Mouse (Mus musculus) CD8-positive naive resting alpha-beta T cell, adult 2 months (primary cell): ENCODE results near the gene Gba.
"Not testable (repeated sequence)": the region's sequence is repeated elsewhere in the genome, so short reads cannot be mapped to it uniquely, and the experiment has no call there.

Experiments used
- DNase-seq, 2 experiments: peaks; one replicate each; pipeline ENCODE4 v3.0.0; 2022; ENCODE audit warnings: low read depth in 2 of 2, low spot score in 2 of 2

Gene Gba

GRCm38 (mm10) chr3:89214681-89215411 is 12.1 kb downstream of the Gba start, which contains the start of gene Thbs3:
Gene Thbs3 (plus strand): TSS chr3:89215180.
- DNase-seq, result peak in 1 of 2 experiments; percentile 13

GRCm38 (mm10) chr3:89215853-89216252 is 13.1 kb downstream of the Gba start:
- DNase-seq, result peak; percentile 78 to 87

- DNase-seq, result not testable (repeated sequence)
Measured at GRCm38 (mm10) chr3:89216407-89216806, 13.7 kb downstream of the Gba start.

- no peak for DNase-seq
Measured at GRCm38 (mm10) chr3:89218271-89218670, 15.5 kb downstream of the Gba start.

GRCm38 (mm10) chr3:89219546-89219945 is 16.8 kb downstream of the Gba start:
- no peak for DNase-seq

- DNase-seq, result no peak
Measured at GRCm38 (mm10) chr3:89221167-89221566, 18.4 kb downstream of the Gba start.

GRCm38 (mm10) chr3:89224796-89225195 is 22.1 kb downstream of the Gba start:
- no peak for DNase-seq

GRCm38 (mm10) chr3:89225321-89225815 is 22.6 kb downstream of the Gba start:
- DNase-seq, result no peak

- DNase-seq, result no peak
Measured at GRCm38 (mm10) chr3:89225918-89226317, 23.2 kb downstream of the Gba start.

GRCm38 (mm10) chr3:89226361-89226760 is 23.6 kb downstream of the Gba start:
- DNase-seq, result no peak

- no peak for DNase-seq
Measured at GRCm38 (mm10) chr3:89226900-89227299, 24.2 kb downstream of the Gba start, which contains the start of gene Mtx1. Gene Mtx1 (minus strand): TSS chr3:89227088.

GRCm38 (mm10) chr3:89227307-89228179 is 24.8 kb downstream of the Gba start:
- peak; percentile 75 to 76 for DNase-seq

GRCm38 (mm10) chr3:89228180-89228549 is 25.4 kb downstream of the Gba start:
- peak; percentile 73 to 82 for DNase-seq

GRCm38 (mm10) chr3:89228836-89229235 is 26.1 kb downstream of the Gba start, which contains the start of gene Muc1:
Gene Muc1 (plus strand): TSS chr3:89229057.
- DNase-seq, result no peak

- no peak for DNase-seq
Measured at GRCm38 (mm10) chr3:89229276-89229675, 26.5 kb downstream of the Gba start.

- DNase-seq, result no peak
Measured at GRCm38 (mm10) chr3:89230561-89230960, 27.8 kb downstream of the Gba start.

GRCm38 (mm10) chr3:89231345-89231744 is 28.6 kb downstream of the Gba start:
- no peak for DNase-seq

GRCm38 (mm10) chr3:89231772-89232275 is 29.1 kb downstream of the Gba start:
- no peak for DNase-seq

GRCm38 (mm10) chr3:89232614-89233013 is 29.9 kb downstream of the Gba start:
- no peak for DNase-seq

GRCm38 (mm10) chr3:89233562-89234110 is 30.9 kb downstream of the Gba start:
- no peak for DNase-seq

- no peak for DNase-seq
Measured at GRCm38 (mm10) chr3:89236516-89236915, 33.8 kb downstream of the Gba start.
